Mouse (Mus musculus) thymus, adult 2 months (tissue): Measurements from ENCODE around the gene Cxcr5. TPM values are rescaled to one million over a fixed set of nuclear protein-coding genes. Genes with fewer than 3 reads are reported as not detected.

Experiments used
- DNase-seq: peaks from one replicate; pipeline ENCODE4 v3.0.0; 2021
- H3K27ac ChIP-seq: fragments of 200-500 bp; 2 replicates; pipeline ENCODE4 v1.5.1; 2012; ENCODE audit warnings: low read length, control low read depth; ENCODE audit not compliant: control insufficient read depth, insufficient read depth
- H3K27me3 ChIP-seq: fragments of 200-500 bp; 2 replicates; pipeline ENCODE4 v1.6.1; 2012; ENCODE audit warnings: mild to moderate bottlenecking, low read length, moderate library complexity, mixed read lengths; ENCODE audit not compliant: control insufficient read depth, insufficient read depth
- H3K36me3 ChIP-seq: fragments of 200-500 bp; 2 replicates; pipeline ENCODE4 v1.6.1; 2012; ENCODE audit warnings: mild to moderate bottlenecking, low read length, moderate library complexity; ENCODE audit not compliant: control insufficient read depth, insufficient read depth
- H3K4me1 ChIP-seq: fragments of 200-500 bp; replicated peaks from 2 replicates; pipeline ENCODE4 v1.6.1; 2012; ENCODE audit warnings: low read length; ENCODE audit not compliant: control insufficient read depth, insufficient read depth
- H3K4me3 ChIP-seq: fragments of 200-500 bp; 2 replicates; pipeline ENCODE4 v1.5.1; 2012; ENCODE audit warnings: mild to moderate bottlenecking, low read length, control low read depth, moderate library complexity; ENCODE audit not compliant: control insufficient read depth, insufficient read depth
- CTCF ChIP-seq: fragments of 200-500 bp; IDR thresholded peaks from 2 replicates; pipeline ENCODE4 v1.5.1; 2012; ENCODE audit warnings: mild to moderate bottlenecking, control low read depth, low read length, moderate library complexity, borderline replicate concordance; ENCODE audit not compliant: control insufficient read depth, poor library complexity, insufficient read depth; ENCODE audit errors: extremely low read depth
- POLR2A ChIP-seq: fragments of 200-500 bp; IDR thresholded peaks from 2 replicates; pipeline ENCODE4 v1.6.1; 2012; ENCODE audit warnings: mild to moderate bottlenecking, low read length, control low read depth, moderate library complexity; ENCODE audit not compliant: control insufficient read depth, poor library complexity, insufficient read depth; ENCODE audit errors: extremely low read depth
- WGBS: fragments of 180-500 bp; shearing (Covaris S2); methylation state at CpG from one replicate; pipeline ENCODE4 v1.1.7; 2018; 5-methylcytosine and 5-hydroxymethylcytosine counted together
- polyA plus RNA-seq: library from polyadenylated mRNA; depleted of rRNA; stranded (reverse); fragments of >200 nt; gene quantifications from 2 replicates; pipeline ENCODE4 v1.2.3, GENCODE M21; 2012

The Cxcr5 gene
- polyA plus RNA-seq, 1 experiment = 7.7 TPM

DNA sequence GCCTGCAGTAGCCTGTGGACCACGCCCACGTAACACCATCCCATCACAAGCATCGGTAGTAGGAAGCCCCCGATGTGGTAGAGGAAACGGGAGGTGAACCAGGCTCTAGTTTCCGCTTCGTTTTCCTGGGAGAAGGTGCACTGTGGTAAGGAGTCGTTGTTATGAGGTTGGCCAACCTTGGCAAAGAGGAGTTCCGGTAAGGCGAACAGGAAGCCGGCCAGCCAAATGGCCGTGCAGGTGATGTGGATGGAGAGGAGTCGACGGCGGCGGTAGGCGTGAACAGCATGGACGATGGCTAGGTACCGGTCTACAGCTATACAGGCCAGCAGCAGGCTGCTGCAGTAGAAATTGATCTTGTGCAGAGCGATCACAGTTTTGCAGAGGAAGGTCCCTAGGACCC lies 48.1 kb downstream of the Cxcr5 start:
- H3K27ac ChIP-seq = no peak overlapping the region
- DNase-seq = no peak
- TF ChIP-seq POLR2A = no peak
- TF ChIP-seq CTCF = no peak
- WGBS = 94% methylated on average over 20 of the region's 20 CpGs
- H3K27me3 ChIP-seq = no peaks in the 10 kb centered on the region
- no peaks in the 10 kb centered on the region for H3K36me3 ChIP-seq
- peaks cover 76% of the 10 kb centered on the region for H3K4me1 ChIP-seq
- H3K4me3 ChIP-seq = no peak overlapping the region

DNA sequence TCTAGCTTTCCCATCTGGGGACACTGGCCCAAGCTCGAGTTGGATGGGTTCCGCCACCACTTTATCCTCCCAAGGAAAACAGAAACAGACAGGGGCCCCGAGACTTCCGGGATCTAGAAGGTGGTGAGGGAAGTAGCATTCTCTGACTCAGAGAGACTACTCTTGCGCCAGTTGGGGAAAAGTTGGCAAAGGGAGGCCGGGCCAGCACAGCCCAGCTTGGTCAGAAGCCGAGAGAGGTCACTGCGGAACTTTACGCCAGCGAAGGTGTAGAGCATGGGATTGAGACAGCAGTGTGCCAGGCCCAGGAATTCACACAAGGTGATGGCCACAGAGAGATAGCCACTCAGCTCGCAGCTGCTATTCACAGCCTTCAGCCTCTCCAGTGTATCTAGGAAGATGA lies 48.6 kb downstream of the Cxcr5 start:
- Histone ChIP-seq H3K27me3 (no peaks in the 10 kb centered on the region), H3K27ac (no peak overlapping the region), H3K4me1 (peaks cover 73% of the 10 kb centered on the region), H3K4me3 (no peak overlapping the region), H3K36me3 (no peaks in the 10 kb centered on the region)
- WGBS = 92% methylated on average over 11 of the region's 11 CpGs
- no peak for DNase-seq
- TF ChIP-seq POLR2A (no peak), CTCF (no peak)

DNA sequence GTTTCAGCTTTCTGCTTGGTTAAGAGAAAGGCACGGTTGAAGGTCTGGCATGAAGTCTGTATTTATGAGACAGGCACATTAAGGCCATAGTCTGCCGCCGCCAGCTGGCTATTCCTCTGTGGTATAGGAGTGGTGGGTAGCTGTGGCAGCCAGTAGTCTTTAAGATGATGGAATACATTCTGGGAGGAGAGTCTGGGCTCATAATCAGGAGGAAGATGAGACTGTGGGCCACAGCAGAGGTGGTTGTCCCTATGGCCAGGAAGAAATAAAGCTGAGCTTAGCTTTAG lies 49.0 kb downstream of the Cxcr5 start:
- 94% methylated on average over 3 of the region's 3 CpGs for WGBS

DNA sequence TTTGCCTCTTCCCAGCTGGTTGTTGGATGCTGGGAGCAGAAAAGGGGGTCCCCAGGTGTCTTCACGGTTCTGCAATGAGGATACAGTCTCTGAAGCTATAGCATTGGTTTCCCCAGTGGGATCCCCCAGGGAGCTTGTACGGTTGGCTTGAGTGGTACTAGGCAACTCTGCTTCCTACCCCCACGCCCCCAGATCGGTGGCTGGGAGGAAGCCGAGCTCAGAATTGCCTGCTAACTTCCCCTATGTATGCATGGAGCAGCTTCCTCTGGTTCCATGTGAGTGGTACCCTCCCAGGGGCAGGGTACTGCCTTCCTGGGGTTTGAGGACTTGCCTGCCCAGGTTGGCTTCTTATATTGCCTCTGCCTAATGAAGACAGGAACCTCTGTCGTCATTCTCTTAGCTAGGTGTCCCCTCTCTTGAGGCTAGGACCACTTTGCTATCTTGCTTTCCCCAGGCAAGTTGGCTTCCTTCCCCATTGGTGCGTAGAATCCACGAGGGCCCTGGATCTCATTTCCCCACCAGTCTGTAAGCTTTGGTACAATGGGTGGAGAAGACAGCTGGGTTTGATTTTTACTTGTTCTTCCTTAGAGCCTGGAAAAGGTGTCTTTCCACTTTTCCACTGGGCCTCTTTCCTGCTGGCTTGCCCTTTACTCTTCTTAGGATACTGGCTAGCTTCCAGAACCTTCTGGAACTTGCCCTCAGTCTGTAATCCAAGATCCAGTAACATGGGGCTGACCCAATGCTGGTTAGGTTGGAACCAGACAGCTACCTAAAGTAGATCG lies 49.6 kb downstream of the Cxcr5 start:
- H3K4me1 ChIP-seq = peaks cover 64% of the 10 kb centered on the region
- 35% methylated on average over 9 of the region's 9 CpGs for WGBS
- H3K27me3 ChIP-seq = no peaks in the 10 kb centered on the region

More for the DNA sequence above, 49.0 kb downstream of the Cxcr5 start:
- no peak overlapping the region for H3K27ac ChIP-seq
- peaks cover 68% of the 10 kb centered on the region for H3K4me1 ChIP-seq
- TF ChIP-seq POLR2A = no peak
- TF ChIP-seq CTCF = no peak
- no peaks in the 10 kb centered on the region for H3K36me3 ChIP-seq
- DNase-seq = no peak
- no peak overlapping the region for H3K4me3 ChIP-seq
- H3K27me3 ChIP-seq = no peaks in the 10 kb centered on the region

DNA sequence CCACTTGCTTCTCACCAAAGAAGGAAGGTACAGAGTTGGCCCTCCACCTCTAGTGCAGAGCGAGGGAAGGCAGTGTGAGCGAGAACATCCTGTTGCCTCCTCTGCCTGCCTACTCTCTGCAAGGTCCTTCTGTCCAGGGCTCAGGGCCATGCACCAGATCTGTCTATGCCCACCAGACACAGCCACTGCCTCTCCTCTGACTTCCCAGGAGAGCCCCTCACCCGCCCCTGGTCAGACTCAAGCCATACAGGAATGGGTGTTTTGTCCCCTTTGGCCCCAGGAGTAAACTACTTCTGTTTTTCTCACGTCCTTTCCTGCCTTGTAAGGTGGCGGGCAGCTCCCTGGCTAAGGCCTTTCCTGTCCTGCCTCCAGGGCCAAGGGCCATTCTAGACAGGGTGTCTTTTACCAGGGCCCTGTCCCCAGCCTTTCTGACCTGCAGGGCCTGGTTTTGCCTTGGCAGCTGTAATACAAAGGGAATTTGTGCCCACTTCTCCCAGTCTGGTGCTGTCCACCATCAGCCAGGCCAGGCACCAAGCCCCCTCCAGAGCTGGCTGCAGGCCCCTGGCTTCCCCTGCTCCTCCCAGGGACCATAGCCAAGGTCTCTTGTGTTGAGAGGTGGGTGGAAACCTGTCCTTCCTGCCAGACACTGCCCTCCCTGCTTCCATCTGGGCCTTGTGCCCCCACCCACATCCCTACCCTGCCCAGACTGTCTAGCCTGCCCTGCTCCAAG lies 50.6 kb downstream of the Cxcr5 start:
- TF ChIP-seq POLR2A (no peak), CTCF (no peak)
- 51% methylated on average over 5 of the region's 5 CpGs for WGBS
- peak; percentile 58 for DNase-seq
- H3K27me3 ChIP-seq = no peaks in the 10 kb centered on the region
- H3K4me3 ChIP-seq = no peak overlapping the region
- H3K36me3 ChIP-seq = no peaks in the 10 kb centered on the region; the same call in 1 of the 2 replicates
- peaks cover 57% of the 10 kb centered on the region for H3K4me1 ChIP-seq
- H3K27ac ChIP-seq = peak overlapping the region; percentile 94

More for the DNA sequence above, 49.6 kb downstream of the Cxcr5 start:
- Histone ChIP-seq H3K27ac (peak overlapping the region; percentile 36; the same call in 1 of the 2 replicates), H3K4me3 (no peak overlapping the region), H3K36me3 (no peaks in the 10 kb centered on the region; the same call in 1 of the 2 replicates)
- TF ChIP-seq POLR2A (no peak), CTCF (no peak)
- DNase-seq = no peak

DNA sequence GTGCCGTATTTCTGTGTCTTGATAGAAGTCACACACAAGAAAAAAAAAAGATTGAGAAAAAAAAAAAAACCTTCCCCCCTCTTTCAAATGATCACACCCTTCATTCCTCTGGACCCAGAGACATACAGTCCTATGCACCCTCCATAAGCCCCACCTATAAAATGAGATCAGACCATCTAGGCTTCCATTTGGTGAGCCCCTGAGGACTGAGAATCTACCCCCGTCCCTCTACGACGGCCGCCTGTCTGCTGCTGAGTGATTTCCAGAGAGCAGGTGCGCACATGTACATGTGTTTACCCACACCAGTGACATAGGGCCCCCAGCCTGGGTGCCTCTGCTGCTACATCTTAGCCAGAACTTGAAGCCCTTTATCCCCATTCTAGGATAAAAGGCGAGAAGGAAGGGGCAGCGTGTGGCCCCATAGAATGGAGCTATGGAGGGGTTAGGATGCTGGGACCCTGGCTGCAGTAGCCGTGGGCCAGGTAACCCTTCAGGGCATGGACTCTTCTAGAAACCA lies 51.3 kb downstream of the Cxcr5 start:
- peak; percentile 71 for DNase-seq
- Histone ChIP-seq H3K4me1 (peaks cover 51% of the 10 kb centered on the region), H3K27ac (peak overlapping the region; percentile 94), H3K36me3 (no peaks in the 10 kb centered on the region; the same call in 1 of the 2 replicates), H3K4me3 (no peak overlapping the region), H3K27me3 (no peaks in the 10 kb centered on the region)
- WGBS = 14% methylated on average over 9 of the region's 9 CpGs
- TF ChIP-seq CTCF = no peak
- no peak for TF ChIP-seq POLR2A
